Mouse (Mus musculus) spleen, adult 2 months (tissue): ENCODE results near the gene Glra1.

Experiments used
- CTCF ChIP-seq: fragments of 200-500 bp; IDR thresholded peaks from 2 replicates; pipeline ENCODE4 v1.5.1; 2011; ENCODE audit warnings: mild to moderate bottlenecking, inconsistent platforms; ENCODE audit not compliant: insufficient read depth, insufficient read length, insufficient replicate concordance; ENCODE audit errors: extremely low read depth
- POLR2A ChIP-seq: fragments of 200-500 bp; IDR thresholded peaks from 2 replicates; pipeline ENCODE4 v1.6.1; 2011; ENCODE audit warnings: low read depth, low read length, inconsistent platforms

DNA sequence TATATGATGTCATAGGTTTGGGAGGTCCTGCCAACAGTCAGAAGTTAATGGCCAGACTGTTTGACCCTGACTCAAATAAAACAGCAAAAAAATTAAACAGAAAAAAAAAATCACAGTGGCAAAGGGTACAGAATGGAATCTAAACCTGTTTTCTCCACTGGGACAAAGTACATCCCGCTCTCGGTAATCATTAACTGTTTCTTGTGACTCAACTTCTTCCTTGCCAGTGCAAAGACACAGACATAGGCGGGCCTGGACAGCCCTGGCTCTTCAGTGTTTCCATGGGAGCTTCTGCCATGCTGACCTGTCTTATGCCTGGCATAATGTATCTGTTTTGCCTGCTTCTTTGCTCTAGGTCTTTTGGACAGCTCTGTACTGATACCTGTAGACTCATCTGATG lies 142.8 kb downstream of the Glra1 start:
- no peak for TF ChIP-seq CTCF
- no peak for TF ChIP-seq POLR2A
